Mouse (Mus musculus): ENCODE measurements around the gene Tnfrsf13c. TPM values are rescaled to one million over a fixed set of nuclear protein-coding genes. Genes with fewer than 3 reads are reported as not detected.

The Tnfrsf13c gene
- polyA plus RNA-seq, 1 experiment from 2014 or later = 0.20 TPM

GRCm38 (mm10) chr15:82183596-82183995, 40.6 kb downstream of the Tnfrsf13c start:
- 60% methylated on average over 10 of the region's 10 CpGs for WGBS
- Histone ChIP-seq H3K4me1 (peaks cover 51% of the 10 kb centered on the region), H3K4me3 (peak overlapping the region; percentile 31; the same call in 1 of the 2 replicates), H3K9me3 (peaks cover 5% of the 10 kb centered on the region; the same call in 1 of the 2 replicates), H3K36me3 (peaks cover 91% of the 10 kb centered on the region), H3K27me3 (ENCODE audit: insufficient read depth, poor library complexity, severe bottlenecking) (no peaks in the 10 kb centered on the region), H3K27ac (peak overlapping the region; percentile 81)
- no peak for DNase-seq (ENCODE audit: low spot score)

GRCm38 (mm10) chr15:82182311-82182710, 41.9 kb downstream of the Tnfrsf13c start:
- Histone ChIP-seq H3K27me3 (ENCODE audit: insufficient read depth, poor library complexity, severe bottlenecking) (no peaks in the 10 kb centered on the region), H3K27ac (no peak overlapping the region), H3K4me1 (peaks cover 50% of the 10 kb centered on the region), H3K4me3 (no peak overlapping the region), H3K9me3 (peaks cover 5% of the 10 kb centered on the region; the same call in 1 of the 2 replicates), H3K36me3 (peaks cover 91% of the 10 kb centered on the region)
- 97% methylated on average over 4 of the region's 4 CpGs for WGBS
- no peak for DNase-seq (ENCODE audit: low spot score)

GRCm38 (mm10) chr15:82181131-82181530, 43.0 kb downstream of the Tnfrsf13c start:
- Histone ChIP-seq H3K4me1 (peaks cover 39% of the 10 kb centered on the region), H3K27me3 (ENCODE audit: insufficient read depth, poor library complexity, severe bottlenecking) (no peaks in the 10 kb centered on the region), H3K27ac (0 out of 2 replicates have a peak overlapping the region, but pooled peaks have one; percentile 12), H3K36me3 (peaks cover 95% of the 10 kb centered on the region), H3K9me3 (peaks cover 5% of the 10 kb centered on the region; the same call in 1 of the 2 replicates), H3K4me3 (no peak overlapping the region)
- no peak for DNase-seq (ENCODE audit: low spot score)
- 52% methylated on average over 5 of the region's 5 CpGs for WGBS

GRCm38 (mm10) chr15:82177743-82178290, 46.4 kb downstream of the Tnfrsf13c start:
- no peak overlapping the region for H3K27ac ChIP-seq
- WGBS = 91% methylated on average over 7 of the region's 7 CpGs
- no peak overlapping the region for H3K4me3 ChIP-seq
- H3K4me1 ChIP-seq = peaks cover 6% of the 10 kb centered on the region; the same call in 1 of the 2 replicates
- H3K9me3 ChIP-seq = peaks cover 5% of the 10 kb centered on the region; the same call in 1 of the 2 replicates
- DNase-seq (ENCODE audit: low spot score) = no peak
- no peaks in the 10 kb centered on the region for H3K27me3 ChIP-seq (ENCODE audit: insufficient read depth, poor library complexity, severe bottlenecking)
- H3K36me3 ChIP-seq = peaks cover 98% of the 10 kb centered on the region

GRCm38 (mm10) chr15:82175091-82175490, 49.1 kb downstream of the Tnfrsf13c start:
- H3K4me1 ChIP-seq = peaks cover 12% of the 10 kb centered on the region
- H3K36me3 ChIP-seq = peaks cover 97% of the 10 kb centered on the region
- 96% methylated on average over 9 of the region's 9 CpGs for WGBS

GRCm38 (mm10) chr15:82172648-82173047, 51.5 kb downstream of the Tnfrsf13c start:
- Histone ChIP-seq H3K27me3 (ENCODE audit: insufficient read depth, poor library complexity, severe bottlenecking) (no peaks in the 10 kb centered on the region), H3K27ac (no peak overlapping the region), H3K36me3 (peaks cover 77% of the 10 kb centered on the region), H3K4me3 (no peak overlapping the region), H3K9me3 (no peaks in the 10 kb centered on the region), H3K4me1 (peaks cover 28% of the 10 kb centered on the region)
- WGBS = 87% methylated on average over 8 of the region's 8 CpGs
- DNase-seq (ENCODE audit: low spot score) = no peak

More at GRCm38 (mm10) chr15:82175091-82175490, 49.1 kb downstream of the Tnfrsf13c start:
- Histone ChIP-seq H3K4me3 (no peak overlapping the region), H3K27ac (no peak overlapping the region), H3K9me3 (no peaks in the 10 kb centered on the region), H3K27me3 (ENCODE audit: insufficient read depth, poor library complexity, severe bottlenecking) (no peaks in the 10 kb centered on the region)
- DNase-seq (ENCODE audit: low spot score) = no peak

MicroRNAs encoded within 50 kb of the gene (microRNA counts, 519-probe panel; counts per million panel counts)
- microRNA mmu-miR-33 = 3,682 counts per million, percentile 19 among the panel's probes with 10 or more counts

Small RNA genes lying within 50 kb of the gene (microRNA-seq; reads per million reads assigned to microRNA genes)
- gene Mir33 = 46.5 reads per million, percentile 42 among the genes with 10 or more reads in this experiment

Other genes with a start within 250 kb of the Tnfrsf13c start
- gene 1700029P11Rik, start 243.8 kb downstream of the Tnfrsf13c start, polyA plus RNA-seq (2016; fragmentation: Nextera tagmentation; extraction: Ambion mirVana) = not detected in 2 replicates
- gene Xrcc6, start 236.5 kb downstream of the Tnfrsf13c start, polyA plus RNA-seq (2016; fragmentation: Nextera tagmentation; extraction: Ambion mirVana) = 98.6 and 99.8 TPM in 2 replicates
- 26.7 and 27.5 TPM in 2 replicates for gene Desi1, start 190.5 kb downstream of the Tnfrsf13c start, polyA plus RNA-seq (2016; fragmentation: Nextera tagmentation; extraction: Ambion mirVana)
- gene Snu13, start 176.8 kb downstream of the Tnfrsf13c start, polyA plus RNA-seq (2016; fragmentation: Nextera tagmentation; extraction: Ambion mirVana) = 217 and 292 TPM in 2 replicates
- gene 4930407I10Rik, start 165.2 kb downstream of the Tnfrsf13c start, polyA plus RNA-seq (2016; fragmentation: Nextera tagmentation; extraction: Ambion mirVana) = not detected in 2 replicates
- gene Mei1, start 154.4 kb downstream of the Tnfrsf13c start, polyA plus RNA-seq (2016; fragmentation: Nextera tagmentation; extraction: Ambion mirVana) = 0.05 TPM in 1 of 2 replicates, not detected in the other
- 13.5 and 19.4 TPM in 2 replicates for gene Ccdc134, start 96.4 kb downstream of the Tnfrsf13c start, polyA plus RNA-seq (2016; fragmentation: Nextera tagmentation; extraction: Ambion mirVana)
- 129 and 133 TPM in 2 replicates for gene Srebf2, start 77.2 kb downstream of the Tnfrsf13c start, polyA plus RNA-seq (2016; fragmentation: Nextera tagmentation; extraction: Ambion mirVana)
- 0.11 and 0.13 TPM in 2 replicates for gene Shisa8, start 11.6 kb downstream of the Tnfrsf13c start, polyA plus RNA-seq (2016; fragmentation: Nextera tagmentation; extraction: Ambion mirVana)
- gene Cenpm, start 20.4 kb upstream of the Tnfrsf13c start, polyA plus RNA-seq (2016; fragmentation: Nextera tagmentation; extraction: Ambion mirVana) = 58.1 and 66.3 TPM in 2 replicates
- not detected in 2 replicates for gene 1500009C09Rik, start 28.0 kb upstream of the Tnfrsf13c start, polyA plus RNA-seq (2016; fragmentation: Nextera tagmentation; extraction: Ambion mirVana)
- gene Sept3, start 50.5 kb upstream of the Tnfrsf13c start, polyA plus RNA-seq (2016; fragmentation: Nextera tagmentation; extraction: Ambion mirVana) = 3.7 and 14.0 TPM in 2 replicates
- 0.28 and 0.65 TPM in 2 replicates for gene Wbp2nl, start 74.6 kb upstream of the Tnfrsf13c start, polyA plus RNA-seq (2016; fragmentation: Nextera tagmentation; extraction: Ambion mirVana)
- gene Naga, start 114.6 kb upstream of the Tnfrsf13c start, polyA plus RNA-seq (2016; fragmentation: Nextera tagmentation; extraction: Ambion mirVana) = 28.4 and 32.3 TPM in 2 replicates
- gene Pheta2, start 114.6 kb upstream of the Tnfrsf13c start, polyA plus RNA-seq (2016; fragmentation: Nextera tagmentation; extraction: Ambion mirVana) = 11.1 and 12.0 TPM in 2 replicates
- gene Smdt1, start 114.6 kb upstream of the Tnfrsf13c start, polyA plus RNA-seq (2016; fragmentation: Nextera tagmentation; extraction: Ambion mirVana) = 294 and 304 TPM in 2 replicates
- 351 and 390 TPM in 2 replicates for gene Ndufa6, start 130.0 kb upstream of the Tnfrsf13c start, polyA plus RNA-seq (2016; fragmentation: Nextera tagmentation; extraction: Ambion mirVana)
- gene Cyp2d22, start 155.9 kb upstream of the Tnfrsf13c start, polyA plus RNA-seq (2016; fragmentation: Nextera tagmentation; extraction: Ambion mirVana) = 3.2 and 3.9 TPM in 2 replicates
- gene Cyp2d11, start 169.7 kb upstream of the Tnfrsf13c start, polyA plus RNA-seq (2016; fragmentation: Nextera tagmentation; extraction: Ambion mirVana) = not detected in 2 replicates
- 0.75 TPM in 1 of 2 replicates, not detected in the other for gene Cyp2d10, start 182.8 kb upstream of the Tnfrsf13c start, polyA plus RNA-seq (2016; fragmentation: Nextera tagmentation; extraction: Ambion mirVana)
- not detected in 2 replicates for gene Cyp2d9, start 209.1 kb upstream of the Tnfrsf13c start, polyA plus RNA-seq (2016; fragmentation: Nextera tagmentation; extraction: Ambion mirVana)

Data from heart, embryonic 10.5 days (tissue).